Mouse (Mus musculus) heart, adult 9 months (tissue): ENCODE results near the gene Srbd1.

ENCODE experiments used
- DNase-seq, 2 experiments: peaks; one replicate each; pipeline ENCODE4 v3.0.0; 2022; ENCODE audit warnings: low spot score in 2 of 2

Srbd1 gene

GRCm38 (mm10) chr17:85985131-85985530, 159.8 kb downstream of the Srbd1 start:
- DNase-seq = no peak

DNA sequence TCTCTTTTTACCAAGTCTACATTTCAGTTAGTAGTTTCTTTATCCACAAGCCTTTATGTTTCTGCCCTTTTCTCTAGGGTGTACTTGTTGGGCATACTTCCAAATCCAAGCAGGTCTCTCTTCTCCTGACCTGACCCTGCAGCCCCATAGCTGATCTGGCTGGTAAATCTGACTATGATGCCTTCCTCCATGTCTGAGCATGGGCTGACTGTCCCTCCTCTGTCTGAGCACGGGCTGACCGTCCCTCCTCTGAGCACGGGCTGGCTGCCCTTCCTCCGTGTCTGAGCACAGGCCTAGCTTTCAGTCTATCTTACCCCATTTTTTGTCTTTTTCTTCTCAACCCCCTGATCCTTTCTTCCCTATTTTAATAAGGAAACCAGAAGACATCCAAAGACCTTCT, 162.7 kb downstream of the Srbd1 start:
- DNase-seq = no peak

GRCm38 (mm10) chr17:85981869-85982268, 163.1 kb downstream of the Srbd1 start:
- no peak for DNase-seq

GRCm38 (mm10) chr17:85978876-85979275, 166.1 kb downstream of the Srbd1 start:
- no peak for DNase-seq

GRCm38 (mm10) chr17:85975077-85975476, 169.9 kb downstream of the Srbd1 start:
- peak; percentile 25 to 35 for DNase-seq

GRCm38 (mm10) chr17:85974591-85974990, 170.4 kb downstream of the Srbd1 start:
- no peak for DNase-seq

DNA sequence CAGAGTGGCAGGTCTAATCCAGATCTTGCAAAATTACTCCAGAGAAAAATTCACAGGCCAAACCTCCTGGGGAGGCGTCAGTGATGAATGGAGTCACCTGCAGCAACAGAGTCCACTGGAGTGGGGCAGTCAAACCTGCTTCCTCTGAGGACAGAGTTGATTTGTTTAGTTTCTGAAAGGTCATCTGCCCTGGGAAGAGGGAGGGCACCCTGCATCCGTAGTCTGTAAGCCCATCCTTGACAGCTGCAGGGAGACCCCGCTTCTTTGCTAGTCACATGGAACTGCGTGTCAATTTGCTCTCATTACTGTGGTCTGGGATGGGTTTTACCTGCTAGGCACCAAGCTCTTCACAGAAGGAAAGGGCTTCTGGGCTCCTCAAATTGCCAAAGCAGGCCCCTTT, 173.9 kb downstream of the Srbd1 start:
- DNase-seq = no peak

GRCm38 (mm10) chr17:85961653-85962052, 183.3 kb downstream of the Srbd1 start:
- no peak for DNase-seq

- DNase-seq = no peak
These were observed 193.2 kb downstream of the Srbd1 start for GRCm38 (mm10) chr17:85951771-85952170.

- no peak for DNase-seq
These were observed 195.0 kb downstream of the Srbd1 start for GRCm38 (mm10) chr17:85949919-85950505.

GRCm38 (mm10) chr17:85948911-85949909, 195.8 kb downstream of the Srbd1 start:
- DNase-seq = peak in 1 of 2 experiments; percentile 12

DNA sequence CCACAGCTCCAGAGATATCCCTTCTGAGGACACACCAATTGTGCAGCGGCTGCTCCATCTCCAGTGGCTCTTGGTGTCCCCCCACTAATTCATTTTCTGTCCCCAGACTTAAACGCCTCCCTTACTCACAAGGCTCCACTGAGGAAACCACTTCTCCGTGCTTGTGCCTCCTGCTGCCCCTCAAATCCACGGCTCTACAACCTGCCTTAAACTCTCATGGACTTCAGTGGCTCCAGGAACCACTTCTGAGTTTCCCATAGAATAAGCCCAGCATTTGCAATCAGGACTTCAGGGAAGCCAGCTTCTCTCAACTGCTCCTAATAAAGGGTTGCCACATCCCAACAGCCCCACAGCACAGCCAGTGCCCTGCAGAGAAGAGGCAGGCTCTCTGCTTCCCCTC, 200.2 kb downstream of the Srbd1 start:
- DNase-seq = no peak

DNA sequence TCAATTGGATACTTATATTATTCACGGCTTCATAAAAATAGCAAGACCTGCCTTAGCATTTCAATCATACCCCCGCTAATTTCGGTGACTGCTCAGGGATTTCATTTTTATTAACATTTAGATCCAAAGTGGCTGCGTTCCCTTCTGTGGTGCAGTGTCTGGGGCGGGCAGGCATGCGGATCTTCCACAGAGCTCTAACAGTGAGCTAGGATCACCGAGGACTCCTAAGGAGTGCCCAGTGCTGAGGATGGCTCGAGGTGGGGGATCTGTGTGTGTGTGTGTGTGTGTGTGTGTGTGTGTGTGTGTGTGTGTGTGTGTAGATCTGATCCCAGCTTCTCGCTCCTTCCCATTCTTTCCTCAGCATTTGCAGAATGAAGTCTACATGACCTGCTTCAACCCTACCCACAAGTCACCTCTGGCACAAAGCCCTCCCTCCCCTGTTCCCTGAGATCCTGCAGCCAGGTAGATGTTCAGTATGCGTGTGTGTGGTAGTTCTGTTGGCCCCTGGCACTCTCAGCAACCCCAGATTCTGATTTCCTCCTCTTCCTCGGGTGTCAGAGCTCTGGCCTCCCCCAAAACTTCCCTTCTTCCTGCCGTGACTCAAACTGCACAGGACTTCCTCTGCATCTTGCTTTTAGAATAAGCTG, 200.9 kb downstream of the Srbd1 start:
- no peak for DNase-seq

DNA sequence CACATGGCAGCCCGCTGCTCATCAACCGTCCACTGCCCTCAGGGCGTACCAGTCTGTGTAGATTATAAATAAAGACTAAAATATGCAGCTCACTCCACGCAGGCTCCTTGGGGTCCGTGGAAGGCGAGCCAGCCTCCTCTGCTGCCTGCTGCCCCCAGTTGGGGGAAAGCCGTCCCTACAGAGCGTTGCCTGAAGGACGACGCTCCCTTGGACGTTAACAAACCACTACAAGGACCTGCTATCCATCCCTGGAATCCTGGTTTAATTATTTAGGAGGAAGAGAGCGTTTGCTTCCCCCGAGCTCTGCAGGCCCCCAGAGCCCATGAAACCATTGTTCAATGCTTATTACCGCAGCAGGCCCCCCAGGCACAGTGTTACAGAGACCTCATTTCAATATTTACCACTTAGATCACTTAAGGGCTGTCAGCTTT, 201.4 kb downstream of the Srbd1 start:
- DNase-seq = no peak

DNA sequence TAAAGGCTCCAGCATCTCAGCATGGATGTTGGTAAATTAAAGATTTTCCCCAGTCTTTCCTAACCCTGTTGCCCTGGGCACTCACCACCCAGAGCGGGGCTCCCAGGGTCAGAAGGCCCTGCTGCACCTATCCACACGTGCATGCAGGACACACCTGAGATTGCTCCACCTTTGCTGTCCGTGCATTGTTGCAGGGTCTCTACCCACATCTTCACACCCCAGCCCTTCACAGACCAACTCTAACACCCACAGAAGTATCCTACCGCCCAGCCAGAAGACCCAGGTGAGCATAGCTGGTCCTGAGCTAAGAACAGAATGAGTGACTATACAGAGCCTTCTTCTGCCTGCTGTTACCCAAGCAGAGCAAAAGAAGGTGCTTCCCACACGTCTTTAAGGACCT, 201.9 kb downstream of the Srbd1 start:
- DNase-seq = no peak

- no peak for DNase-seq
These were observed 202.9 kb downstream of the Srbd1 start for GRCm38 (mm10) chr17:85942123-85942522.

- DNase-seq = no peak
These were observed 203.7 kb downstream of the Srbd1 start for GRCm38 (mm10) chr17:85941141-85941738.

DNA sequence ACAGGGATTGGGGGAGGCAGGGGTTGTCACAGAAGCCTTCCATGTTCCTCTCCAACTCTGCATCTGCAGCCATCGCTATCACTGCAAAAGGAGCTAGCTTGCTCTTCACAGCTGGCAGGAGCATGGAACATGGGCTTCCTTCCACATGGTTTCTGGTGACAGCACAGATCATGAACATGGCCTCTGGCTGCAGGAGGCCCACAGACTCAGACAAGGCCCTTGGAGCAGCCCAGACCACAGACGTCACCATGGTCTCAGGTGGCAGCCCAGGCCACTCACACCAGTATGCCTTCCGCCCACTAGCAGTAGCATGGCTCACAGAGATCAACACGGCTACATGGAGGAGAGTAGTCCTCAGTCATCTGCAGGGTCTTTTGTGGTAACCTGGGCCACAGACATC, 207.8 kb downstream of the Srbd1 start:
- DNase-seq = no peak

DNA sequence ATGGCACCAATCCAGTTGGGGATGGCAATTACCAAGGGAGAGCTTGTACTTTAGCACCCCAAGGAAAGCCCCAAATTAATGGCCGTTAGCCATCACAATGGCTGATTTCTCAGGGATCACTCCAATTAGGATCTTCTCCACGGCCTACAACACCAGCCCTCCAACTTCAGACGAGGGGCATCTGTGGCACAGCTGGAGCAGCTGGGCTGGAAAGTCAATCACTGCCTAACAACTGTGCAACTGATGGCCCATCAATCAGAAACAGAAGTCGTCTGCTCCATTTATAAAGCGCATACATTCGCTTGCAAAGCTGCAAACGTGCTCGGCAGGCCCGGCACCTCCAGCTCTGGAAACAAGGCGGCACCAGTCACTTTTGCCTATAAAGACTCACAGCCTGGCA, 209.7 kb downstream of the Srbd1 start:
- DNase-seq = no peak
